Mouse (Mus musculus) ES-Bruce4 (cell line): ENCODE measurements around the gene Sbk2. TPM values are rescaled to one million over a fixed set of nuclear protein-coding genes. Genes with fewer than 3 reads are reported as not detected.

Experiments
- H3K27ac ChIP-seq: 2 replicates; pipeline ENCODE4 v1.5.1; 2012; ENCODE audit warnings: low read length, inconsistent platforms; ENCODE audit not compliant: insufficient read depth
- H3K27me3 ChIP-seq: 2 replicates; pipeline ENCODE4 v1.6.1; 2012; ENCODE audit warnings: mild to moderate bottlenecking, low read length, inconsistent platforms; ENCODE audit not compliant: control insufficient read depth, poor library complexity, insufficient read depth, severe bottlenecking
- H3K36me3 ChIP-seq: 2 replicates; pipeline ENCODE4 v1.6.1; 2012; ENCODE audit warnings: inconsistent platforms, mild to moderate bottlenecking, low read length, moderate library complexity; ENCODE audit not compliant: control insufficient read depth, poor library complexity, insufficient read depth, severe bottlenecking
- H3K4me1 ChIP-seq: one replicate; pipeline ENCODE4 v1.8.1; 2011; ENCODE audit warnings: low read length; ENCODE audit not compliant: control insufficient read depth, insufficient read depth
- H3K4me3 ChIP-seq: 2 replicates; pipeline ENCODE4 v1.5.1; 2011; ENCODE audit warnings: low read depth, mild to moderate bottlenecking, low read length
- H3K9ac ChIP-seq: 2 replicates; pipeline ENCODE4 v1.6.1; 2012; ENCODE audit warnings: low read depth, mild to moderate bottlenecking, inconsistent platforms; ENCODE audit not compliant: poor library complexity, severe bottlenecking
- H3K9me3 ChIP-seq: replicated peaks from 2 replicates; pipeline ENCODE4 v1.6.1; 2012; ENCODE audit warnings: mild to moderate bottlenecking, low read length, inconsistent platforms; ENCODE audit not compliant: control insufficient read depth, poor library complexity, insufficient read depth, severe bottlenecking
- CTCF ChIP-seq: IDR thresholded peaks from one replicate; pipeline ENCODE4 v1.8.1; 2011; ENCODE audit warnings: low read depth, low read length
- EP300 ChIP-seq: IDR thresholded peaks from 2 replicates; pipeline ENCODE4 v1.6.1; 2011; ENCODE audit warnings: low read depth, low read length; ENCODE audit not compliant: insufficient read depth
- POLR2A ChIP-seq: IDR thresholded peaks from one replicate; pipeline ENCODE4 v1.8.1; 2011; ENCODE audit warnings: low read length; ENCODE audit not compliant: insufficient read depth
- polyA plus RNA-seq: library from polyadenylated mRNA; stranded (reverse); fragments of >200 nt; gene quantifications from 2 replicates; pipeline ENCODE4 v1.2.4, GENCODE M21; 2011; ENCODE audit warnings: low read depth; ENCODE audit not compliant: missing spikeins, insufficient read depth, insufficient read length

Gene Sbk2
- polyA plus RNA-seq, 1 experiment: 0.48 TPM

GRCm38 (mm10) chr7:4915669-4916416, 48.4 kb downstream of the Sbk2 start:
- TF ChIP-seq CTCF: no peak
- TF ChIP-seq EP300: no peak
- TF ChIP-seq POLR2A: no peak
- no peaks in the 10 kb centered on the region for H3K4me1 ChIP-seq
- no peaks in the 10 kb centered on the region for H3K36me3 ChIP-seq
- H3K9ac ChIP-seq: peak overlapping the region; percentile 96
- H3K9me3 ChIP-seq: no peaks in the 10 kb centered on the region
- peak overlapping the region; percentile 92 for H3K4me3 ChIP-seq
- no peak overlapping the region for H3K27ac ChIP-seq
- no peaks in the 10 kb centered on the region for H3K27me3 ChIP-seq

- H3K36me3 ChIP-seq: no peaks in the 10 kb centered on the region
Measured at GRCm38 (mm10) chr7:4915007-4915665, 49.1 kb downstream of the Sbk2 start, which contains the start of gene Zfp628. Zfp628 (plus strand) TSS chr7:4915217.

GRCm38 (mm10) chr7:4912248-4912647, 52.0 kb downstream of the Sbk2 start:
- H3K4me3 ChIP-seq: peak overlapping the region; percentile 100
- H3K36me3 ChIP-seq: peaks cover 8% of the 10 kb centered on the region
- TF ChIP-seq POLR2A (peak; percentile 98), CTCF (no peak), EP300 (0 out of 2 replicates have a peak, but pooled peaks have one; percentile 23)
- H3K4me1 ChIP-seq: peaks cover 3% of the 10 kb centered on the region
- no peaks in the 10 kb centered on the region for H3K27me3 ChIP-seq
- no peaks in the 10 kb centered on the region for H3K9me3 ChIP-seq
- peak overlapping the region; percentile 84 for H3K9ac ChIP-seq
- peak overlapping the region; percentile 82 for H3K27ac ChIP-seq

More at GRCm38 (mm10) chr7:4915007-4915665, 49.1 kb downstream of the Sbk2 start, which contains the start of gene Zfp628:
- TF ChIP-seq CTCF (no peak), POLR2A (peak; percentile 78)
- H3K9me3 ChIP-seq: no peaks in the 10 kb centered on the region
- H3K4me1 ChIP-seq: peaks cover 1% of the 10 kb centered on the region
- no peaks in the 10 kb centered on the region for H3K27me3 ChIP-seq
- peak within 1 kb of the TSS; percentile 92 for H3K4me3 ChIP-seq
- H3K27ac ChIP-seq: peak within 1 kb of the TSS; percentile 47
- peak within 1 kb of the TSS; percentile 96 for H3K9ac ChIP-seq

GRCm38 (mm10) chr7:4911561-4911960, 52.6 kb downstream of the Sbk2 start:
- Histone ChIP-seq H3K4me3 (peak overlapping the region; percentile 100), H3K4me1 (peaks cover 3% of the 10 kb centered on the region), H3K9ac (peak overlapping the region; percentile 84), H3K27ac (no peak overlapping the region), H3K9me3 (no peaks in the 10 kb centered on the region), H3K27me3 (no peaks in the 10 kb centered on the region), H3K36me3 (peaks cover 8% of the 10 kb centered on the region)
- TF ChIP-seq EP300: no peak
- no peak for TF ChIP-seq POLR2A
- peak; percentile 68 for TF ChIP-seq CTCF

- no peaks in the 10 kb centered on the region for H3K9me3 ChIP-seq
- peaks cover 8% of the 10 kb centered on the region for H3K36me3 ChIP-seq
- H3K27ac ChIP-seq: no peak within 1 kb of the TSS
- H3K27me3 ChIP-seq: no peaks in the 10 kb centered on the region
- TF ChIP-seq CTCF: no peak
- TF ChIP-seq EP300: no peak
- no peak for TF ChIP-seq POLR2A
- H3K4me3 ChIP-seq: no peak within 1 kb of the TSS
- H3K4me1 ChIP-seq: peaks cover 3% of the 10 kb centered on the region
- H3K9ac ChIP-seq: no peak within 1 kb of the TSS
Measured at GRCm38 (mm10) chr7:4906466-4906950, 57.7 kb downstream of the Sbk2 start, which contains the start of gene Gm36210. Gm36210 (minus strand) TSS chr7:4906516.
